Mouse (Mus musculus): ENCODE measurements at regions not wholly inside any gene's neighbourhood (a gene's known extent, or its start where the extent isn't known, plus 50 kb on each side); places are given as distances from the start of the nearest gene placed in this dataset.

GRCm38 (mm10) chr11:28999620-29000019 is 130.9 kb upstream of the Pnpt1 start:
- TF ChIP-seq EP300 (IDR thresholded peaks at IDR 0.05; ENCODE audit: low read depth), result no peak
- no peak for TF ChIP-seq CTCF (IDR thresholded peaks at IDR 0.05; ENCODE audit: low read depth)
